Mouse (Mus musculus): ENCODE measurements around the gene Vwa2.

Vwa2 gene

GRCm38 (mm10) chr19:56852590-56852989 lies 21.5 kb upstream of the Vwa2 start:
- H3K4me1 ChIP-seq (replicated peaks; ENCODE audit: low read depth, low read length) = no peaks in the 10 kb centered on the region
- no peaks in the 10 kb centered on the region for H3K36me3 ChIP-seq (ENCODE audit: insufficient read depth, low read length)
- H3K4me3 ChIP-seq (replicated peaks; ENCODE audit: low read length) = no peak overlapping the region
- TF ChIP-seq POU5F1 (IDR thresholded peaks at IDR 0.05; ENCODE audit: borderline replicate concordance, low read length) (no peak), CTCF (conservative IDR thresholded peaks at IDR 0.05; ENCODE audit: low read length) (no peak), NANOG (IDR thresholded peaks at IDR 0.05; ENCODE audit: borderline replicate concordance, low read length) (no peak)
- H3K9me3 ChIP-seq (ENCODE audit: low read length) = 0 out of 2 replicates have a peak, but pooled peaks cover 2% of the 10 kb centered on the region
- peaks cover 7% of the 10 kb centered on the region; the same call in 1 of the 2 replicates for H3K27me3 ChIP-seq (ENCODE audit: insufficient read depth, low read length)

DNA sequence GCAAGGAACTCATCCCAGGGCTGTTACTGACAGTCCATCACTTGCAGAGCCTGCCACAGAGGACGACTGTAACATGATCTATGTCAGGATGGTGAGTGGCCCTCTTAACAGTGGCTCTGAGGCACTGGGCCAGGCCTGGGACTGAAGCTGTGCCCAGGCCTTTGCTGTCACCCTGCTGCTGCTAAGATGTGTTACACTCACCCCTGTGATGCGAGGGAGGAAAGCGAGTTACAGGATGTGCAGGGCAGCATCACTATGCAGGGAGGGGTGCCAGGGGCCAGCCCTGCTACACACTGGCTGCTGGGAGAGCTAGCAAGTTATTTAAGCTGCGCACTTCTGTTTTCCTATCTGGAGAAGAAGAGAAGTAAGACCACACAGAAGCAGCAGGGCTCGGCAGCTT lies 17.6 kb upstream of the Vwa2 start:
- TF ChIP-seq CTCF (conservative IDR thresholded peaks at IDR 0.05; ENCODE audit: low read length) (no peak), NANOG (IDR thresholded peaks at IDR 0.05; ENCODE audit: borderline replicate concordance, low read length) (no peak), POU5F1 (IDR thresholded peaks at IDR 0.05; ENCODE audit: borderline replicate concordance, low read length) (no peak)
- Histone ChIP-seq H3K4me3 (replicated peaks; ENCODE audit: low read length) (no peak overlapping the region), H3K9me3 (ENCODE audit: low read length) (0 out of 2 replicates have a peak, but pooled peaks cover 2% of the 10 kb centered on the region), H3K36me3 (ENCODE audit: insufficient read depth, low read length) (no peaks in the 10 kb centered on the region), H3K27me3 (ENCODE audit: insufficient read depth, low read length) (no peaks in the 10 kb centered on the region), H3K4me1 (replicated peaks; ENCODE audit: low read depth, low read length) (no peaks in the 10 kb centered on the region)

DNA sequence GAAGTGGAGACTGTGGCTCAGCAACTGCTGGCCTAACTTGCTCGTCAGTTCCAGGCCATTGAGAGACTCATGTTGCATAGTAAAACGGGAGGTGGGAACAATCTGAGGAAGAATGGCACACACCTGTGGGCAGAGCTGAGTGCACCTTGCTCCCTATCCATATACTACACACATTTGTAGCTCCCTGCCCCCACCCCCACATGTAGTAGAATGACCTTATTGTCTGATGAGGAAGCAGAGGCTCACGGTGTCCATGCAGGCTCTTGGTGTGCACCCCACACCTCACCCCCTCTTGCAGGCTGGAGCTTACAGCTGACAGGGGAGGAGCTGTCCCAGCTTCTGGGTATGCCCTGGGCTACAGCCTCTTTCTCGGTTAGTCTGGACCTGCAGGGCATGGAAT lies 6.3 kb upstream of the Vwa2 start:
- Histone ChIP-seq H3K4me3 (replicated peaks; ENCODE audit: low read length) (no peak overlapping the region), H3K9me3 (ENCODE audit: low read length) (no peaks in the 10 kb centered on the region), H3K36me3 (ENCODE audit: insufficient read depth, low read length) (no peaks in the 10 kb centered on the region), H3K4me1 (replicated peaks; ENCODE audit: low read depth, low read length) (peaks cover 2% of the 10 kb centered on the region; the same call in 1 of the 2 replicates), H3K27me3 (ENCODE audit: insufficient read depth, low read length) (peaks cover 32% of the 10 kb centered on the region)
- no peak for TF ChIP-seq NANOG (IDR thresholded peaks at IDR 0.05; ENCODE audit: borderline replicate concordance, low read length)
- TF ChIP-seq CTCF (conservative IDR thresholded peaks at IDR 0.05; ENCODE audit: low read length) = no peak

GRCm38 (mm10) chr19:56874601-56875315 lies 709 bp downstream of the Vwa2 start:
- H3K36me3 ChIP-seq (ENCODE audit: insufficient read depth, low read length) = no peaks in the 10 kb centered on the region
- TF ChIP-seq NANOG (IDR thresholded peaks at IDR 0.05; ENCODE audit: borderline replicate concordance, low read length) (no peak), CTCF (conservative IDR thresholded peaks at IDR 0.05; ENCODE audit: low read length) (no peak), POU5F1 (IDR thresholded peaks at IDR 0.05; ENCODE audit: borderline replicate concordance, low read length) (no peak)
- H3K27me3 ChIP-seq (ENCODE audit: insufficient read depth, low read length) = peaks cover 91% of the 10 kb centered on the region
- H3K4me1 ChIP-seq (replicated peaks; ENCODE audit: low read depth, low read length) = peaks cover 19% of the 10 kb centered on the region
- H3K9me3 ChIP-seq (ENCODE audit: low read length) = no peaks in the 10 kb centered on the region
- H3K4me3 ChIP-seq (replicated peaks; ENCODE audit: low read length) = peak overlapping the region; percentile 78

- Histone ChIP-seq H3K27me3 (ENCODE audit: insufficient read depth, low read length) (peaks cover 91% of the 10 kb centered on the region), H3K4me3 (replicated peaks; ENCODE audit: low read length) (no peak overlapping the region), H3K4me1 (replicated peaks; ENCODE audit: low read depth, low read length) (peaks cover 43% of the 10 kb centered on the region), H3K36me3 (ENCODE audit: insufficient read depth, low read length) (no peaks in the 10 kb centered on the region), H3K9me3 (ENCODE audit: low read length) (no peaks in the 10 kb centered on the region)
- TF ChIP-seq CTCF (conservative IDR thresholded peaks at IDR 0.05; ENCODE audit: low read length) = no peak
- TF ChIP-seq POU5F1 (IDR thresholded peaks at IDR 0.05; ENCODE audit: borderline replicate concordance, low read length) = no peak
- no peak for TF ChIP-seq NANOG (IDR thresholded peaks at IDR 0.05; ENCODE audit: borderline replicate concordance, low read length)
These were observed 3.3 kb downstream of the Vwa2 start for GRCm38 (mm10) chr19:56877364-56877763.

DNA sequence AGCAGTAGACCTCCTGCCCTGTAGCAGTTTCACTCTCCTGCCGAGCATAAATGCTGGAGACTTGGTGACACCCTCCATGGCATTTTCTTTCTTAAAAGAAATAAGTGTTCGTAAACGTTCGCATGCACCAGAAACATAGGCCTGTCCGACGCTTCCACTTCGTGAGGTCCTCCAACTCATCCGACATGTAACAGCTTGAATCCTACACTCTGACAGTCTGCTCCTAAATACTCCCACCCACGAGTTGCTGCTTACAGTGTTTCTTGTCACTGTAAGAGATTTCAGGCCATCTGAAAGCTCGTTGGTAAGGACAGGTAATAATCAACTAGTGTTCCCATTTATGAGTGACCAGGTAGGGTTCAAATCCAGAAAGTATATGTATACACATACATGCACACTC lies 13.8 kb downstream of the Vwa2 start:
- no peak overlapping the region for H3K4me3 ChIP-seq (replicated peaks; ENCODE audit: low read length)
- peaks cover 10% of the 10 kb centered on the region for H3K27me3 ChIP-seq (ENCODE audit: insufficient read depth, low read length)
- no peaks in the 10 kb centered on the region for H3K9me3 ChIP-seq (ENCODE audit: low read length)
- no peaks in the 10 kb centered on the region for H3K36me3 ChIP-seq (ENCODE audit: insufficient read depth, low read length)
- H3K4me1 ChIP-seq (replicated peaks; ENCODE audit: low read depth, low read length) = peaks cover 3% of the 10 kb centered on the region; the same call in 1 of the 2 replicates
- no peak for TF ChIP-seq CTCF (conservative IDR thresholded peaks at IDR 0.05; ENCODE audit: low read length)
- no peak for TF ChIP-seq POU5F1 (IDR thresholded peaks at IDR 0.05; ENCODE audit: borderline replicate concordance, low read length)
- TF ChIP-seq NANOG (IDR thresholded peaks at IDR 0.05; ENCODE audit: borderline replicate concordance, low read length) = no peak

DNA sequence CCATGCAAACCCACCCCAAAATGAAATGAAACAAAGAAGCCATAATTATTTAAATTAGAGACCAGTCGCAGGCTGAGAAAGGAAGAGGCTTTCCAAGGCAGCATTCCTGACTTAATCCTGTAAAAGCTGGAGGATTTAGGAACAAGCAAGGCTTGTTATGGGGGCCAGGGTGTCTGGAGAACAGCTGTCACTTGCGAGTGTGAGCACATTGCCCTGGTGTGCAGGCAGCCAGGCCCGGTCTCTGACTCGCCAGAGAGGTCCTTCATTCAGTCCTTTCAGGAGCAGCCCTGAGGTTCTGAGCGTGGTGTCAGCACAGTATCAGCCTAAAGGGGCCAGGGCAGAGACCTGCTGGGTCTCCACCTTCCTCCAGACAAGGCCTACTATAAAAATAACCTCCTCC lies 14.6 kb downstream of the Vwa2 start:
- Histone ChIP-seq H3K36me3 (ENCODE audit: insufficient read depth, low read length) (no peaks in the 10 kb centered on the region), H3K27me3 (ENCODE audit: insufficient read depth, low read length) (peaks cover 12% of the 10 kb centered on the region), H3K4me3 (replicated peaks; ENCODE audit: low read length) (no peak overlapping the region), H3K4me1 (replicated peaks; ENCODE audit: low read depth, low read length) (peaks cover 3% of the 10 kb centered on the region; the same call in 1 of the 2 replicates), H3K9me3 (ENCODE audit: low read length) (no peaks in the 10 kb centered on the region)
- TF ChIP-seq CTCF (conservative IDR thresholded peaks at IDR 0.05; ENCODE audit: low read length) = no peak
- no peak for TF ChIP-seq POU5F1 (IDR thresholded peaks at IDR 0.05; ENCODE audit: borderline replicate concordance, low read length)

GRCm38 (mm10) chr19:56891438-56891837 lies 17.4 kb downstream of the Vwa2 start:
- Histone ChIP-seq H3K9me3 (ENCODE audit: low read length) (no peaks in the 10 kb centered on the region), H3K36me3 (ENCODE audit: insufficient read depth, low read length) (no peaks in the 10 kb centered on the region), H3K4me3 (replicated peaks; ENCODE audit: low read length) (no peak overlapping the region), H3K4me1 (replicated peaks; ENCODE audit: low read depth, low read length) (peaks cover 3% of the 10 kb centered on the region; the same call in 1 of the 2 replicates), H3K27me3 (ENCODE audit: insufficient read depth, low read length) (peaks cover 17% of the 10 kb centered on the region)
- TF ChIP-seq POU5F1 (IDR thresholded peaks at IDR 0.05; ENCODE audit: borderline replicate concordance, low read length) (no peak), NANOG (IDR thresholded peaks at IDR 0.05; ENCODE audit: borderline replicate concordance, low read length) (no peak), CTCF (conservative IDR thresholded peaks at IDR 0.05; ENCODE audit: low read length) (no peak)

DNA sequence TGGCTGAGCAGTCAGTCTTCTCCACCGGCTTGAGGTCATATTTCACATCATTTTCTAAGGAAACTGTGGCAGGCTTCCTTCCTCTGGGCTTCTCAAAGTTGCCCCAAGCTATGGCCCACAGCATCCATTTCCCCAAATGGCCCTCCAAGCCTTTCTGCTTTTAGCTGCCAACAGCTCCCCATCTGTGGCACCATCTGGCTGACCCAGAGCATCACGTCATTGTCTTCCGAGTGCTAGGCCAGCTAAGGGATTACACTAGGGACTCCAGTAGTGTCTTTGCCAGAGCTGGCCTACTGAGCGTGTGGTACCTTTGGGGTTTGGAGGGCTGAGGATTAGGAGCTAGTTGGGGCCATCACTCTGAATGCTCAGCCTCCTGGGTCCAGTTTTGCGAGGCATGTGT lies 18.5 kb downstream of the Vwa2 start:
- H3K9me3 ChIP-seq (ENCODE audit: low read length) = no peaks in the 10 kb centered on the region
- H3K27me3 ChIP-seq (ENCODE audit: insufficient read depth, low read length) = peaks cover 17% of the 10 kb centered on the region
- no peak overlapping the region for H3K4me3 ChIP-seq (replicated peaks; ENCODE audit: low read length)
- no peaks in the 10 kb centered on the region for H3K36me3 ChIP-seq (ENCODE audit: insufficient read depth, low read length)
- TF ChIP-seq NANOG (IDR thresholded peaks at IDR 0.05; ENCODE audit: borderline replicate concordance, low read length) (no peak), CTCF (conservative IDR thresholded peaks at IDR 0.05; ENCODE audit: low read length) (no peak), POU5F1 (IDR thresholded peaks at IDR 0.05; ENCODE audit: borderline replicate concordance, low read length) (no peak)
- peaks cover 3% of the 10 kb centered on the region; the same call in 1 of the 2 replicates for H3K4me1 ChIP-seq (replicated peaks; ENCODE audit: low read depth, low read length)

All from E14TG2a.4 (cell line).